Mouse (Mus musculus): Measurements from ENCODE around the gene Ttll7. TPM values are rescaled to one million over a fixed set of nuclear protein-coding genes. Genes with fewer than 3 reads are reported as not detected.

Gene Ttll7
- polyA plus RNA-seq, 1 experiment from 2014 or later, result 0.52 TPM

- H3K4me3 ChIP-seq (ENCODE audit: low read depth, low read length), result no peak overlapping the region
- H3K4me2 ChIP-seq (ENCODE audit: low read depth, low read length), result no peak overlapping the region
- peaks cover 2% of the 10 kb centered on the region; the same call in 1 of the 2 replicates for H3K27me3 ChIP-seq (ENCODE audit: insufficient read depth, low read length)
- no peaks in the 10 kb centered on the region for H3K9me3 ChIP-seq (ENCODE audit: low read length)
- no peak overlapping the region for H3K27ac ChIP-seq (ENCODE audit: low read depth)
- H3K9ac ChIP-seq (replicated peaks), result no peak overlapping the region
- DNase-seq, result no peak
- H3K4me1 ChIP-seq (ENCODE audit: insufficient read depth), result peaks cover 3% of the 10 kb centered on the region; the same call in 1 of the 2 replicates
- WGBS (ENCODE audit: insufficient replicate concordance), result 79% methylated on average over 10 of the region's 10 CpGs
- no peak for ATAC-seq
- H3K36me3 ChIP-seq (replicated peaks; ENCODE audit: insufficient read depth, low read length), result no peaks in the 10 kb centered on the region
- no peak for TF ChIP-seq EP300 (IDR thresholded peaks at IDR 0.05; ENCODE audit: low read depth)
- no peak for TF ChIP-seq CTCF (IDR thresholded peaks at IDR 0.05; ENCODE audit: low read depth)
Measured at GRCm38 (mm10) chr3:146857373-146857772, 5.2 kb downstream of the Ttll7 start.

DNA sequence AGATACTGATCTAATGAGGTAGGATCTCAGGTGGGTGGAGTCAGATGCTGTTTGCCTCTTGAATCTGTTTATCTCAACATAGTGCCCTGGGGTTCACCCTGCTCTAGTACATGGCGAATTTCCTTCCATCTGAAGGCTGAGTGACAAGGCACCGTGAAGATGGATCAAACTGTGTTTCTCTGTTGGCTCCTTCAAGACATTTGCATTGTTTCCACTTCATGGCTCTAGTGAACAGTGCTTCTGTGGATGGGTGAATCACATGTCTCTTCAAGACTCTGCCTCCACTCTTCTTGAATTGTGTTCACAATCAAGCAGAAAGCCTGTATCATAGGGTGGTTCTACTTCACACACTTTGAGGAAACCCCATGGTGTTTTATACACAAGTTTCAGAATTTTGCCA is 8.1 kb downstream of the Ttll7 start:
- 82% methylated on average over 2 of the region's 2 CpGs for WGBS (ENCODE audit: insufficient replicate concordance)
- DNase-seq, result no peak

DNA sequence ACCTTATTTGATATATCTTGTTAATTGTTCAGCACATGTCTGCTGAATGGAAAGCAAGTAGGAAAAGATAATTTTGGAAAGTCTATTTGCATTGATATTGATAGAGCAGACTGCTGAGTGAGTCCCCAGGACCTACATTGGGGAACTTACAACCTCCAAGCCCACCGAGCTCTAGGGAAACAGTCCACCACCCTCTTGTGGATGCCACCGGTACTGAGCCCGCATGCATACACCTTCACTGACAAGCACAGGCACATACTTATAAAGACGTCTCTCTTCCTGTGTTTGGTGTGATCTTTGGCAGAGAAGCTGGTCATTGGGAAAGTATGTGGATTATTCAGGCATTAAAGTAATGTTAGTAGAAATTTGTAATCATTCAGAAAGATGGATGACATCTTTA is 14.4 kb downstream of the Ttll7 start:
- Histone ChIP-seq H3K9ac (replicated peaks) (no peak overlapping the region), H3K4me3 (ENCODE audit: low read depth, low read length) (no peak overlapping the region), H3K27ac (ENCODE audit: low read depth) (no peak overlapping the region), H3K36me3 (replicated peaks; ENCODE audit: insufficient read depth, low read length) (no peaks in the 10 kb centered on the region), H3K4me2 (ENCODE audit: low read depth, low read length) (no peak overlapping the region), H3K27me3 (ENCODE audit: insufficient read depth, low read length) (no peaks in the 10 kb centered on the region), H3K9me3 (ENCODE audit: low read length) (no peaks in the 10 kb centered on the region), H3K4me1 (ENCODE audit: insufficient read depth) (no peaks in the 10 kb centered on the region)
- WGBS (ENCODE audit: insufficient replicate concordance), result 30% methylated on average over 4 of the region's 4 CpGs
- ATAC-seq, result no peak
- TF ChIP-seq CTCF (IDR thresholded peaks at IDR 0.05; ENCODE audit: low read depth) (peak; percentile 59), EP300 (IDR thresholded peaks at IDR 0.05; ENCODE audit: low read depth) (no peak)
- DNase-seq, result peak; percentile 27

More for the DNA sequence above, 8.1 kb downstream of the Ttll7 start:
- no peaks in the 10 kb centered on the region for H3K4me1 ChIP-seq (ENCODE audit: insufficient read depth)
- H3K9ac ChIP-seq (replicated peaks), result no peak overlapping the region
- H3K27me3 ChIP-seq (ENCODE audit: insufficient read depth, low read length), result no peaks in the 10 kb centered on the region
- no peak overlapping the region for H3K4me3 ChIP-seq (ENCODE audit: low read depth, low read length)
- H3K4me2 ChIP-seq (ENCODE audit: low read depth, low read length), result no peak overlapping the region
- no peak overlapping the region for H3K27ac ChIP-seq (ENCODE audit: low read depth)
- no peaks in the 10 kb centered on the region for H3K36me3 ChIP-seq (replicated peaks; ENCODE audit: insufficient read depth, low read length)
- ATAC-seq, result no peak
- H3K9me3 ChIP-seq (ENCODE audit: low read length), result no peaks in the 10 kb centered on the region
- TF ChIP-seq EP300 (IDR thresholded peaks at IDR 0.05; ENCODE audit: low read depth) (no peak), CTCF (IDR thresholded peaks at IDR 0.05; ENCODE audit: low read depth) (no peak)

GRCm38 (mm10) chr3:146871954-146872353 is 19.8 kb downstream of the Ttll7 start:
- no peak for TF ChIP-seq EP300 (IDR thresholded peaks at IDR 0.05; ENCODE audit: low read depth)
- TF ChIP-seq CTCF (IDR thresholded peaks at IDR 0.05; ENCODE audit: low read depth), result no peak
- DNase-seq (no peak), ATAC-seq (no peak)
- H3K36me3 ChIP-seq (replicated peaks; ENCODE audit: insufficient read depth, low read length), result no peaks in the 10 kb centered on the region
- no peak overlapping the region for H3K4me2 ChIP-seq (ENCODE audit: low read depth, low read length)
- H3K9me3 ChIP-seq (ENCODE audit: low read length), result no peaks in the 10 kb centered on the region
- H3K9ac ChIP-seq (replicated peaks), result no peak overlapping the region
- 72% methylated on average over 3 of the region's 3 CpGs for WGBS (ENCODE audit: insufficient replicate concordance)
- H3K4me1 ChIP-seq (ENCODE audit: insufficient read depth), result no peaks in the 10 kb centered on the region
- no peak overlapping the region for H3K27ac ChIP-seq (ENCODE audit: low read depth)
- no peaks in the 10 kb centered on the region for H3K27me3 ChIP-seq (ENCODE audit: insufficient read depth, low read length)
- H3K4me3 ChIP-seq (ENCODE audit: low read depth, low read length), result no peak overlapping the region

GRCm38 (mm10) chr3:146875929-146876328 is 23.8 kb downstream of the Ttll7 start:
- Histone ChIP-seq H3K9ac (replicated peaks) (no peak overlapping the region), H3K4me2 (ENCODE audit: low read depth, low read length) (no peak overlapping the region), H3K27me3 (ENCODE audit: insufficient read depth, low read length) (no peaks in the 10 kb centered on the region), H3K4me3 (ENCODE audit: low read depth, low read length) (no peak overlapping the region), H3K9me3 (ENCODE audit: low read length) (no peaks in the 10 kb centered on the region), H3K4me1 (ENCODE audit: insufficient read depth) (no peaks in the 10 kb centered on the region), H3K27ac (ENCODE audit: low read depth) (no peak overlapping the region), H3K36me3 (replicated peaks; ENCODE audit: insufficient read depth, low read length) (no peaks in the 10 kb centered on the region)
- DNase-seq (no peak), ATAC-seq (no peak)
- WGBS (ENCODE audit: insufficient replicate concordance), result 60% methylated on average over 2 of the region's 2 CpGs
- no peak for TF ChIP-seq EP300 (IDR thresholded peaks at IDR 0.05; ENCODE audit: low read depth)
- no peak for TF ChIP-seq CTCF (IDR thresholded peaks at IDR 0.05; ENCODE audit: low read depth)

- H3K9me3 ChIP-seq (ENCODE audit: low read length), result 0 out of 2 replicates have a peak, but pooled peaks cover 2% of the 10 kb centered on the region
- TF ChIP-seq EP300 (IDR thresholded peaks at IDR 0.05; ENCODE audit: low read depth), result no peak
- no peak for TF ChIP-seq CTCF (IDR thresholded peaks at IDR 0.05; ENCODE audit: low read depth)
- H3K9ac ChIP-seq (replicated peaks), result no peak overlapping the region
- H3K4me1 ChIP-seq (ENCODE audit: insufficient read depth), result no peaks in the 10 kb centered on the region
- no peaks in the 10 kb centered on the region for H3K27me3 ChIP-seq (ENCODE audit: insufficient read depth, low read length)
- WGBS (ENCODE audit: insufficient replicate concordance), result 84% methylated on average over 13 of the region's 13 CpGs
- no peak for ATAC-seq
- H3K4me2 ChIP-seq (ENCODE audit: low read depth, low read length), result no peak overlapping the region
- no peak overlapping the region for H3K27ac ChIP-seq (ENCODE audit: low read depth)
- H3K4me3 ChIP-seq (ENCODE audit: low read depth, low read length), result no peak overlapping the region
- DNase-seq, result no peak
- no peaks in the 10 kb centered on the region for H3K36me3 ChIP-seq (replicated peaks; ENCODE audit: insufficient read depth, low read length)
Measured at GRCm38 (mm10) chr3:146893931-146894330, 41.8 kb downstream of the Ttll7 start.

GRCm38 (mm10) chr3:146896581-146896980 is 44.4 kb downstream of the Ttll7 start:
- Histone ChIP-seq H3K9ac (replicated peaks) (no peak overlapping the region), H3K36me3 (replicated peaks; ENCODE audit: insufficient read depth, low read length) (no peaks in the 10 kb centered on the region), H3K4me3 (ENCODE audit: low read depth, low read length) (no peak overlapping the region), H3K4me2 (ENCODE audit: low read depth, low read length) (no peak overlapping the region), H3K9me3 (ENCODE audit: low read length) (no peaks in the 10 kb centered on the region), H3K4me1 (ENCODE audit: insufficient read depth) (no peaks in the 10 kb centered on the region), H3K27ac (ENCODE audit: low read depth) (no peak overlapping the region), H3K27me3 (ENCODE audit: insufficient read depth, low read length) (no peaks in the 10 kb centered on the region)
- WGBS (ENCODE audit: insufficient replicate concordance), result 83% methylated on average over 8 of the region's 8 CpGs
- no peak for TF ChIP-seq CTCF (IDR thresholded peaks at IDR 0.05; ENCODE audit: low read depth)
- TF ChIP-seq EP300 (IDR thresholded peaks at IDR 0.05; ENCODE audit: low read depth), result no peak
- no peak for ATAC-seq
- DNase-seq, result no peak
